Mouse (Mus musculus): ENCODE measurements around the gene Fgfr2. TPM values are rescaled to one million over a fixed set of nuclear protein-coding genes. Genes with fewer than 3 reads are reported as not detected.
A peak's percentile ranks its signal among the peaks of the same experiment; 100 is the strongest.

Gene Fgfr2
- polyA plus RNA-seq, 1 experiment from 2014 or later = 92.0 TPM

GRCm38 (mm10) chr7:132595787-132596186 lies 527.4 kb downstream of the Fgfr2 start:
- H3K27ac ChIP-seq (ENCODE audit: low read depth, low read length) = no peak overlapping the region
- ATAC-seq (ENCODE audit: low FRiP score) (no peak), DNase-seq (ENCODE audit: low spot score, missing footprints) (no peak)
- no peak overlapping the region for H3K9ac ChIP-seq (ENCODE audit: low read length)
- no peaks in the 10 kb centered on the region for H3K36me3 ChIP-seq (ENCODE audit: control insufficient read depth, insufficient read depth, low read length)
- 78% methylated on average over 3 of the region's 3 CpGs for WGBS
- peaks cover 53% of the 10 kb centered on the region for H3K27me3 ChIP-seq (ENCODE audit: control insufficient read depth, insufficient read depth, low read length)
- peaks cover 23% of the 10 kb centered on the region for H3K4me1 ChIP-seq (ENCODE audit: control insufficient read depth, insufficient read depth, low read length)
- no peak overlapping the region for H3K4me2 ChIP-seq
- H3K4me3 ChIP-seq (ENCODE audit: low read depth, low read length) = no peak overlapping the region
- H3K9me3 ChIP-seq (ENCODE audit: control insufficient read depth, low read length) = no peaks in the 10 kb centered on the region

- 90% methylated on average over 2 of the region's 2 CpGs for WGBS
- no peak overlapping the region for H3K4me2 ChIP-seq
- no peak overlapping the region for H3K27ac ChIP-seq (ENCODE audit: low read depth, low read length)
- no peak for DNase-seq (ENCODE audit: low spot score, missing footprints)
- H3K9ac ChIP-seq (ENCODE audit: low read length) = no peak overlapping the region
- no peak for ATAC-seq (ENCODE audit: low FRiP score)
- H3K4me3 ChIP-seq (ENCODE audit: low read depth, low read length) = no peak overlapping the region
- H3K4me1 ChIP-seq (ENCODE audit: control insufficient read depth, insufficient read depth, low read length) = peaks cover 15% of the 10 kb centered on the region
- H3K27me3 ChIP-seq (ENCODE audit: control insufficient read depth, insufficient read depth, low read length) = peaks cover 38% of the 10 kb centered on the region
- H3K36me3 ChIP-seq (ENCODE audit: control insufficient read depth, insufficient read depth, low read length) = no peaks in the 10 kb centered on the region
- no peaks in the 10 kb centered on the region for H3K9me3 ChIP-seq (ENCODE audit: control insufficient read depth, low read length)
Observed at GRCm38 (mm10) chr7:132594325-132594724, 528.8 kb downstream of the Fgfr2 start.

GRCm38 (mm10) chr7:132593762-132594161 lies 529.4 kb downstream of the Fgfr2 start:
- Histone ChIP-seq H3K9me3 (ENCODE audit: control insufficient read depth, low read length) (no peaks in the 10 kb centered on the region), H3K4me2 (no peak overlapping the region), H3K4me3 (ENCODE audit: low read depth, low read length) (no peak overlapping the region), H3K4me1 (ENCODE audit: control insufficient read depth, insufficient read depth, low read length) (peaks cover 15% of the 10 kb centered on the region), H3K27ac (ENCODE audit: low read depth, low read length) (no peak overlapping the region), H3K9ac (ENCODE audit: low read length) (no peak overlapping the region), H3K27me3 (ENCODE audit: control insufficient read depth, insufficient read depth, low read length) (peaks cover 33% of the 10 kb centered on the region), H3K36me3 (ENCODE audit: control insufficient read depth, insufficient read depth, low read length) (no peaks in the 10 kb centered on the region)
- ATAC-seq (ENCODE audit: low FRiP score) (no peak), DNase-seq (ENCODE audit: low spot score, missing footprints) (no peak)
- WGBS = 81% methylated on average over 2 of the region's 2 CpGs

- no peak for ATAC-seq (ENCODE audit: low FRiP score)
- no peak overlapping the region for H3K27ac ChIP-seq (ENCODE audit: low read depth, low read length)
- WGBS = 61% methylated on average over 5 of the region's 5 CpGs
Observed at GRCm38 (mm10) chr7:132589610-132590009, 533.5 kb downstream of the Fgfr2 start.

GRCm38 (mm10) chr7:132587167-132587566 lies 536.0 kb downstream of the Fgfr2 start:
- no peaks in the 10 kb centered on the region for H3K27me3 ChIP-seq (ENCODE audit: control insufficient read depth, insufficient read depth, low read length)
- no peaks in the 10 kb centered on the region for H3K4me1 ChIP-seq (ENCODE audit: control insufficient read depth, insufficient read depth, low read length)
- ATAC-seq (ENCODE audit: low FRiP score) (no peak), DNase-seq (ENCODE audit: low spot score, missing footprints) (no peak)
- H3K9me3 ChIP-seq (ENCODE audit: control insufficient read depth, low read length) = no peaks in the 10 kb centered on the region
- 76% methylated on average over 5 of the region's 5 CpGs for WGBS
- H3K36me3 ChIP-seq (ENCODE audit: control insufficient read depth, insufficient read depth, low read length) = no peaks in the 10 kb centered on the region
- H3K4me2 ChIP-seq = no peak overlapping the region
- H3K27ac ChIP-seq (ENCODE audit: low read depth, low read length) = no peak overlapping the region
- no peak overlapping the region for H3K9ac ChIP-seq (ENCODE audit: low read length)
- H3K4me3 ChIP-seq (ENCODE audit: low read depth, low read length) = no peak overlapping the region

More at GRCm38 (mm10) chr7:132589610-132590009, 533.5 kb downstream of the Fgfr2 start:
- Histone ChIP-seq H3K27me3 (ENCODE audit: control insufficient read depth, insufficient read depth, low read length) (no peaks in the 10 kb centered on the region), H3K9me3 (ENCODE audit: control insufficient read depth, low read length) (no peaks in the 10 kb centered on the region), H3K4me2 (no peak overlapping the region), H3K36me3 (ENCODE audit: control insufficient read depth, insufficient read depth, low read length) (no peaks in the 10 kb centered on the region), H3K9ac (ENCODE audit: low read length) (no peak overlapping the region), H3K4me3 (ENCODE audit: low read depth, low read length) (no peak overlapping the region), H3K4me1 (ENCODE audit: control insufficient read depth, insufficient read depth, low read length) (no peaks in the 10 kb centered on the region)
- no peak for DNase-seq (ENCODE audit: low spot score, missing footprints)

- WGBS = 81% methylated on average over 3 of the region's 3 CpGs
- H3K4me1 ChIP-seq (ENCODE audit: control insufficient read depth, insufficient read depth, low read length) = no peaks in the 10 kb centered on the region
- H3K36me3 ChIP-seq (ENCODE audit: control insufficient read depth, insufficient read depth, low read length) = no peaks in the 10 kb centered on the region
- H3K4me3 ChIP-seq (ENCODE audit: low read depth, low read length) = no peak overlapping the region
- no peak overlapping the region for H3K4me2 ChIP-seq
- H3K9ac ChIP-seq (ENCODE audit: low read length) = no peak overlapping the region
- no peaks in the 10 kb centered on the region for H3K27me3 ChIP-seq (ENCODE audit: control insufficient read depth, insufficient read depth, low read length)
- ATAC-seq (ENCODE audit: low FRiP score) (no peak), DNase-seq (ENCODE audit: low spot score, missing footprints) (no peak)
- H3K27ac ChIP-seq (ENCODE audit: low read depth, low read length) = no peak overlapping the region
- no peaks in the 10 kb centered on the region for H3K9me3 ChIP-seq (ENCODE audit: control insufficient read depth, low read length)
Observed at GRCm38 (mm10) chr7:132585695-132586491, 537.3 kb downstream of the Fgfr2 start.

GRCm38 (mm10) chr7:132581441-132581840 lies 541.7 kb downstream of the Fgfr2 start:
- no peaks in the 10 kb centered on the region for H3K36me3 ChIP-seq (ENCODE audit: control insufficient read depth, insufficient read depth, low read length)
- no peak for ATAC-seq (ENCODE audit: low FRiP score)
- H3K27me3 ChIP-seq (ENCODE audit: control insufficient read depth, insufficient read depth, low read length) = peaks cover 2% of the 10 kb centered on the region; the same call in 1 of the 2 replicates
- H3K9ac ChIP-seq (ENCODE audit: low read length) = no peak overlapping the region
- H3K4me1 ChIP-seq (ENCODE audit: control insufficient read depth, insufficient read depth, low read length) = no peaks in the 10 kb centered on the region
- 95% methylated on average over 2 of the region's 2 CpGs for WGBS
- H3K9me3 ChIP-seq (ENCODE audit: control insufficient read depth, low read length) = no peaks in the 10 kb centered on the region
- H3K4me2 ChIP-seq = no peak overlapping the region
- no peak for DNase-seq (ENCODE audit: low spot score, missing footprints)
- no peak overlapping the region for H3K27ac ChIP-seq (ENCODE audit: low read depth, low read length)
- no peak overlapping the region for H3K4me3 ChIP-seq (ENCODE audit: low read depth, low read length)

GRCm38 (mm10) chr7:132580511-132580910 lies 542.6 kb downstream of the Fgfr2 start:
- Histone ChIP-seq H3K36me3 (ENCODE audit: control insufficient read depth, insufficient read depth, low read length) (no peaks in the 10 kb centered on the region), H3K27ac (ENCODE audit: low read depth, low read length) (no peak overlapping the region), H3K4me2 (no peak overlapping the region), H3K4me1 (ENCODE audit: control insufficient read depth, insufficient read depth, low read length) (0 out of 2 replicates have a peak, but pooled peaks cover 2% of the 10 kb centered on the region), H3K27me3 (ENCODE audit: control insufficient read depth, insufficient read depth, low read length) (peaks cover 2% of the 10 kb centered on the region; the same call in 1 of the 2 replicates), H3K9me3 (ENCODE audit: control insufficient read depth, low read length) (no peaks in the 10 kb centered on the region), H3K4me3 (ENCODE audit: low read depth, low read length) (no peak overlapping the region), H3K9ac (ENCODE audit: low read length) (no peak overlapping the region)
- 82% methylated on average over 6 of the region's 6 CpGs for WGBS
- no peak for ATAC-seq (ENCODE audit: low FRiP score)
- DNase-seq (ENCODE audit: low spot score, missing footprints) = no peak

GRCm38 (mm10) chr7:132576891-132577290 lies 546.3 kb downstream of the Fgfr2 start:
- no peak for DNase-seq (ENCODE audit: low spot score, missing footprints)
- no peak for ATAC-seq (ENCODE audit: low FRiP score)
- Histone ChIP-seq H3K4me3 (ENCODE audit: low read depth, low read length) (no peak overlapping the region), H3K9me3 (ENCODE audit: control insufficient read depth, low read length) (no peaks in the 10 kb centered on the region), H3K4me1 (ENCODE audit: control insufficient read depth, insufficient read depth, low read length) (peaks cover 9% of the 10 kb centered on the region), H3K27ac (ENCODE audit: low read depth, low read length) (no peak overlapping the region), H3K27me3 (ENCODE audit: control insufficient read depth, insufficient read depth, low read length) (peaks cover 2% of the 10 kb centered on the region; the same call in 1 of the 2 replicates), H3K9ac (ENCODE audit: low read length) (no peak overlapping the region), H3K36me3 (ENCODE audit: control insufficient read depth, insufficient read depth, low read length) (no peaks in the 10 kb centered on the region), H3K4me2 (peak overlapping the region; percentile 83; the same call in 1 of the 2 replicates)
- 52% methylated on average over 4 of the region's 4 CpGs for WGBS
